Mouse (Mus musculus): ENCODE data around the gene Vamp9.

The Vamp9 gene

DNA sequence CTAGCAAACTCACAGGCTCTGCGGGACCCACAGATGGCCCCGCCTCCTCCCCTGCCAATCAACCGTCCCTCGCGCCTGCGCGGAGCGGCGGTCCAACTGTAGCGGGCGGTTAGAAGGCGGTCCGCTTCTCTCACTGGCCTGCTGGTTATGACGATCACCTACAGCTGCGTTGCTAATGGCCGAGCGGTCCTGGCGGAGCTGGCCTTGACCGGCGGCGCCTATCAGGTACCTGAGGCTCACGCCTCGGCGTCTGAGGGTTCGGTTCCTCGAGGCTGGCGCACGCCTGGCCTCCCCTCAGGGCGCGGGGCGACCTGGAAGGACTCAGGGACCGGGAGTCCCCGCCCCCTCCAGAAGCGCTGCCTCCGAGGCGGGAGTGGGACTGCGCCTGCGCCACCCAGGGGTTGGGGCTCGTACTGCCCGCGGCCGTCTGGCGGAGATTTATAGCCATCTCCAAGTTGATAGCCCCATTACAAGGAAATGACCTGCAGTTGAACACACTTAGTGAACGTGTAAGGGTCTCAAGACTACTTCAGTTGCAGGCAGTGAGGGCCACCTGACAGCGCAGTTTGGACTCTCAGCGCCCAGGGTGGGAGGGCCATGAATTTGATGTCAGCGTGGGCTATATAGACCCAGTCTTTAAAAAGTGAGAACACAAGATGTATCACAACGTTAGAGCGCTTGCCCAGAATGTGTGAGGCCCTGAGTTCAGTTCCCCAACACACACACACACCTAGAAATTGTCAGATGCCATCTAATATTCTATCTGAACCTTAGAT is at the start of gene Vamp9:
Gene Vamp9, plus strand, starts transcription at position 74 of the 776 bp plus-strand sequence.
- in situ Hi-C loops (cut with MboI, MseI) = no loop called here

DNA sequence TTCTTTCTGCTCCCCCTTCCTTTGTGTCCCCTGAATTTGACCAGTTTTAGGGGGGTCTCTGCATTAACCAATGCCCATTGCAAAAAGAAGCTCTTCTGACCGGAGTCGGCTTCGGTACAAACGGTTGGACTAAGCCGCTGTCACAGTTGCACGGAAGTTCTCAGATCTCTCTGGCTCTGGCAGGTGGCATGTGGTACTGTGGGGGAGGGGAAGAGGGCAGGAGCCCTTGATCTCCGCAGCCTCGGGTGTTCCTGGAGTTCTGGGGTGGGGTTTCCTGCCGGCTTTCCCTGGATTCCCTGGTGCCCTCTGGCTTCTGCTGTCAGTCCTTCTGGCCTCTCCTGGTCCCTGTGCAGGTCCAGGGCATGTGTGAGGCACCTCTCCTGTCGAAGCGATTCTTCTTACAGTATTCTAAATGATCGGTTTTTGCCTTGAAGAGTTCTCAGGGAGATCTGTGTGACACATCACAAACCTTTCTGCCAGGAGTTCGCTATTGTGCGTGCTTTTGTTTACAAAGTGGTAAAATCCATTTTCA is 48.9 kb upstream of the Vamp9 start:
- in situ Hi-C loops (cut with MboI, MseI) = no loop called here

DNA sequence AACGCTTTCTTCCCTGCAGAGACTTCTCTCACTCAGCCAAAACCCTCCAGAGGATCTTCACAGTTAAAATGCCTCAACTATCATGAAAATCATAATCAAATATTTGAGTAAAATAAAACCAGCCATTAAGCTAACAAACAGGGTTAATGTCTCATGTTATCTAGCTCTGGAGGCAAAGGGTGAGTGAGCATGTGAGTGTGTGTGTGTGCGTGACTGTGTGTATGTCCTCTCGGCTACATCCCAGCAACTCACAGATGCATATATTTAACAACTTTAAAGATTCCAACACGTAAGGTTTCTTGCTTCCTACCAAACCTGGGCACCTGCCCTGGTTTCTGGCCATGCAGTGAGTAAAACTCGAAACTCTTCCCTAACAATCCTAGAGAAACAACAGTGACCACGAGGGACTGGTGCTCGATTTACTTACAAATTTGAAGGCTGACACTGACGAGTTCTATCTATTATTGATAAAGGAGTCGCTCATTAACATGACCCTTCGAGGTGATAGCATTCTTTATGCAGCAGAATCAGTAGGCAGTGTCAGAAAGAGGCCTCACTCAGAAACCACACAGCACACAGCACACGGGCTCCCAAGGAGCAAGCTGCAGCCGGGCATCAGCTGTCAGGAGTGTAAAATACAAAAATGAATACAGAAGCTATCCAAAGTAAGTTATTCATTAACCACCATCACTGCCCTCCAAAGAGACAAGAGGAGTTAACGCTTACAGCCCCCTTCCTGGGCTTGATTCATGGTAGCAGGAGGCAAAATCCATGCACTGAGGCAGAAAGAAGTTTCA is 46.2 kb upstream of the Vamp9 start:
- in situ Hi-C loops (cut with MboI, MseI) = no loop called here

DNA sequence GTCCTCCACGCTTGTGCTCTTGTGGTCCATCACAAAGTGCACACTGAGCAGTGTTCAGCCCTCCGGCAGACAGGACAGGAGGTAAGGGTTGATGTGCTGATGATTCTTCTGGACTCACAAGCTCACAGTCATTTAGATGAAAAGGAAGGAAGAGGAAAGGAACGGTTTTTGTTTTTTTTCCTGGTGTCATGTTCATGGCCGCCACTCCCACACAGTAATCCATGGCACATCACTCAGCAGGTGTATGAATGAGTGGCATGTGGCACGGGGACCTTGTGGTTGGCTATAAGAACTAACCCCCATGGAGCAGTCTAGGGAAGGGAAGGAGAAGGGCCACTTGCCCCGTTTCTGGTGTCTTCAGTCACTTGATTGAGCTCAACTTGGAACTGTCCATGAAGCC is 44.2 kb upstream of the Vamp9 start:
- in situ Hi-C loops (cut with MboI, MseI) = no loop called here

DNA sequence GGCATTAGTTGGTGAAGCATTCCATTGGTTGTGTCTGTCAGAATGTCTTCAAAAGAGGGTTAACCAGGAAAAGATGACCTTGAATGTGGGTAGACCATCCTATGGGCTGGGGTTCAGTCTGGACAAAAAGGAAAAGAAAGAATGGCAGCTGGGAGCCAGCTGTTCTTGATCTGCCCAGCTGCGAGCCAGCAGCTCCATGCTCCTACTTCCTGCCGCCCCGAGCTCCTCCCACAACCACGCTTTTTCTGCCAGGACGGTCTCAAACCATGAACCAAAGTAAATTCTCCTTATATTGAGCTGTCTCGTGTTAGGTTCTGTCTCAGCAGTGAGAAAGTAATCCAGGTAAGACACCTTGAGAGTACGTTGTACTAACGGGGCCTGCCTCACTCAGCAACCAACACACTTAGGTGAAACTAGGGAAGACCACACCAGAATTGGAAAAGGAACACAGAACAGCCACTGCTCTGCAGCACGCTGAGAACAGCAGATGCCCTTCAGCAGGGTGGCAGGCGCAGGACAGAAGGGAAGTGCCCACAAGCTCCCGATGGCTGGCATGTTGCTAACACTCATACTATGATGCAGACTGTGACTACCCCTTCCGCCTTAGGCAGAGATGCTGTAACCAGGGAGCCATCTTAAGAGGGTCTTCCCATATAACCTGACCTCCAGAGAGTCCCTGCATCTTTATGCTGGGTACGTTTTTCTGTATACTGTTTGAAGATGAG is 42.2 kb upstream of the Vamp9 start:
- in situ Hi-C loops (cut with MboI, MseI) = no loop called here

DNA sequence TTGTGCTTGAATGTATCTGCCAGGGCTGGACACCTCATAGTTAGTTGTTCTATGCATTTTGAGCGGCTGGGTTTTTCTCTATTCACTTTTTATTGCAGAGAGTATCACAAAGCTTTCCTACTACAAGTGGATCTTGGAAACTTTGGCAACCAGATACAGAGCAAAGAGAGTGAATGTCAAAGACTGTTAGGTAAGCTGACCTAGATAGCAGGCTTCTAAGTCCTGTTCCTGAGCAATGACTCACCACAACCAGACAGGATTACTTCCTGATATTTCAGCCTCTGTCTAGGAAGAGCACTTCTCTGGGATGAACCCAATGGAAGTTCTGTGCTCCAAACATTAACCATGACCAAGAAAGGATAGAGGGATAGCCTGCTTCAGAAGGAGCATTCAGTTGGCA is 40.3 kb upstream of the Vamp9 start:
- in situ Hi-C loops (cut with MboI, MseI) = no loop called here

DNA sequence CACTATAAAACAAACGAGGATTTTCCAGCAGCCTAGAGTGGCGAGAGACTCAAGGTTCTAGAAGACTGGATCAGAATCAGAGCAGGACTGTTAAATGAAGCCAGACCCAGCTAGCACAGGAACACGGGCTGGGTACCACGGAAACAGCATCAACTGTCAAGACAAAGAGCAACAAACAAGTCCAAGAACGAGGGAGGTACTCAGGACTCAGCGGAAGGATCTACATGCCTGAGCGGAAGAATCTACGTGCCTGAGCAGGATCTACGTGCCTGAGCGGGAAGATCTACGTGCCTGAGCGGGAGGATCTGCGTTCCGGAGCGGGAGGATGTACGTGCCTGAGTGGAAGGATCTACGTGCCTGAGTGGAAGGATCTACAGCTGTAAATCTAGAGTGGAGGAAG is 37.8 kb upstream of the Vamp9 start:
- in situ Hi-C loops (cut with MboI, MseI) = no loop called here

DNA sequence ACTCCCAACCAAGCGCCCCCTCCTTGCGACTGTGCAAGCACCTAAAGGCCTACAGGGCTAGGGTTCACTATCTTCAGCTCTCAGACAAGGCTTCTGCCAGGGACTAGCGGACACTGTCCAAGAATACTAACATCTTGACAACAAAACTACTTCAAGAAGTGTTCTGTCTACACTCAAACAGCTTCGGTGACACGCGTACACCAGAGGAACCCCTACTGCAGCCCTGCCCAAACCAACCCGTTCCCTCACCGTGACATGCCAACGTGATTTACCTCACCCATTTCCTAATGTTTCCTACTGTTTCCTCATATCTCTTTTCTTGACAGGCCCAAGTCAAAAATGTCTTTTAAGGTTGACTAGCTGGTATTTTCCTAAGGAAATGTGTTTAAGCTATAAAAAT is 37.1 kb upstream of the Vamp9 start:
- in situ Hi-C loops (cut with MboI, MseI) = no loop called here

DNA sequence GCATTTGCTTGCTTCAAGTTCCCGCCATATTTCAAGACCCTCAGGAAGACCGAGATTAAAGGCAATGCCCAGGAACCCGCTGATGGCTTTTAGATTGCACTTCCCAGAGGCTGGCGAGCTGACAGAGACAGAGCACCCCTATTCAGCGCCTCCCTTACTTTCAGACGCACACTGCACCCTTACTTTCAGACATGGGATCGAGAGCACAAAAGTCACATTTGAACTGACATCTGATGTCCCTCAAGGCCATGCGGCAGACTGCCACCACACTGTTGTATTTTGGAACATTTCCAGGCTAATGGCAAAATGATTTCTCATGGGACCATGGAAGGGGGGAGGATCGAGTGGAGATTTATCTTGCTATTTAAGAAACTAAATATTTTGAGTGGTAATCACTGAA is 28.5 kb upstream of the Vamp9 start:
- in situ Hi-C loops (cut with MboI, MseI) = no loop called here

DNA sequence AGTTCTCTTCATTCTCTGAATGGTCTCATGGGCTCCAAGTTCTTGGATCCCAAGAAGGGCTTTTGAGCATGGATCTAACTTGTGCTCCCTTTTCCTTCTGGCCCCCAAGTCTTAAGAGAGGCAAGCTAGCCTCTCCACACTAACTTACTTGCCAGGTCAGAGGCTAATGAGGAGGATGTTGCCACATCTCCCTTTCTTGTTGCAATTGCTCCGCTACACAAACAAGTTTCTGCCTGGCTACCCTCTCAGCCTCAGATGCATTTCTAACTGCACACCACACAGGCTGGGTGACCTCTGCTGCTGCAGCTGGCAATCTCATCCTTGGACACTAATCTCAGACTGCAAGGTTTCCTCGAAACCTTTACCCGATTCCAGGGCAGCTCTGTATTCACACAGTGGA is 23.6 kb upstream of the Vamp9 start:
- in situ Hi-C loops (cut with MboI, MseI) = no loop called here

DNA sequence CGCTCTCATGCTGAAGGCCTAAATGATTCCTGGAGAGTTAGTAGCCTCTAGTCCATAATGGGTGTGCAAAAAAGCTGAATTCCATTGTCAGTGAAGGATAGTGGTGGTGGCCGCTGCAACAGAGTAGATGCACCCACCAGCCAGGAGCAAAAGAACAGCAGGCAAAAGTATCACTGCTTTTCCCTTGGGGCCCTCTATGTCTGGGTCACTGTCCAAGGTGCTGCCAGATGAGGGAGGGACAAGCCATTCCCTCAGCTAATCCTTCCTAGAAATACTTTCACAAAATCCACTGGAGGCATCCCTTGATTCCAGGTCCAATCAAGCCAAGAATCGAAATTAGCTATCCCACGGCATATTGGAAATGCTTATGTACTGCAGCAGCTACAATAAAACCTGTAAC is 22.0 kb upstream of the Vamp9 start:
- in situ Hi-C loops (cut with MboI, MseI) = no loop called here

DNA sequence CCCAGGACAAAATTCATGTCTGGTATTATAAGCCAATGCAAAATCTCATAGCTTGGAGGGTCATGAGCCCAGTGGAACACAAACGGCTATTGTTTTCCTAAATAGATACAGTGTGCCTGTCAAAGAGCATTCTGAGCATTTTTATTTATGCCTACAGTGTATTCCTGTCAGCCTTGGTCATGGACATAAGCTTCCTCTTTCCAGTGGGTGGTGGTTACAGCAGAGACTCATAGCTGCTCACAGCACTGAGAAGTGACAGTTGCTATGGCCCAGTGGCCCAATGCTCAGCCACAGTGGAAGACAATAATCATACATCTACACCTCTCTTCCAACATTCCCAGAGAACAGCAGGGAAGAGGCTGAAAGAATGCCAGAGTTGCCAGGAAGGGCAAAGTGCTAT is 18.9 kb upstream of the Vamp9 start:
- in situ Hi-C loops (cut with MboI, MseI) = no loop called here

DNA sequence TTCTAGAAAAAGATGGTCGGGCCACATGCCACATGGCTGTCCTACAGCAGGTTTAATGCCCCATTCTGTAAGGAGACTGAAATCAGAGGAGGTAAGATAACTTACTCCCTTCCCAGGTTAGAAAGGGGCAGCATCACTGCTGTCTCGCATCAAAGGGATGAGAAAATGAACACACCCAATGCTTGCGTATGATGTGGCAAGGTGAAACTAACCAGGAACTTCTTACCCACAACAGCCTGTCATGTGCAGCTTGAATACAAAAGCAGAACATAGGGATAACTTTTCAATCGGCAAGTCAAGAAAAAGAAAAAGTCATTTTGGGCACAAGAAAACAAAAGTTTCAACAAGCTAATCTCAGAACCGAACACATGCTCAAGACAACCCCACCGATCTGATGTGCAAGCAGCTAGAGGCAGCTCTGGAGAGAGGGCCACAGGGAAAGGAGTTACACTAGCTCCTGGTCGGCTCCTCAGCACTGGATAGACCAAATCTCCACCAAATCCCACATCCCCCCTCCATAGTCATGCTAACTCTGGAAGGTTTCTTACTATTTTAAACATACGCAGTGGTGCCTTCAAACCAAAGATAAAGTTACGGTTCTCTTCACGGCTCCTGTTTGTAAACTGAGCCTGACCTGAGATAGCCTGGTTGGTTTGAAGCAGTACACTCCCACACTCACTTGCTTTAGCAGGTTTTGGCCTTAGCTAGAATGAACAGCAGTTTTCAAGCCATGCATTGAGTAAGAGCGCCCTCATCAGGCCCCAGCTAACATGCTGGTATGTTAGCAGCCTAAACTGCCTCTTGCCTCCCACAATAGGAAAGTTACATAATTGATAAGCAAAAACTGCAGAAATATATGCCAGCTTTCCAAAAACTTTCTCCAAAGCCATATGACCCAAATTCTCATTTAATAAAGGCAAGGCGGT is 14.3 kb upstream of the Vamp9 start:
- in situ Hi-C loops (cut with MboI, MseI) = no loop called here

DNA sequence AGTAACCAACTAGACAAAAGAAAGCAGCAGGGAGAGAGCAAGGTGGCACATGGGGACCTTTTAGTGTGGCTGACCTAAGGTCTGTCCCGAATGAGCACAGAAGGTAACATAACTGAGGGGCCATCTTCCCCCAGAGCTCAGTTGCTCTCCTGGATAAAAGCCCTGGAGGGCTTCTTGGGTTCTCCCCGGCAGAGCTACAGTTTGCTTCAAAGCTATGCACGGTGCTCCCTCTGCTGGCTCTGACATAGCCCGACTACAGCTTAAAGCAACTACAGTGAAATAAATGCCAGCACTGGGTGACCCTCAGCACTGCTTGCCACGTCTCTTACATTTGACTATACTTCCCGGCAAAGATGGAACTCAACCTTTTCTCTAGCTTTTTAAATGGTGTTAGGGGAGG is 6.0 kb upstream of the Vamp9 start:
- in situ Hi-C loops (cut with MboI, MseI) = loop anchor here (5.0 kb wide), 1 partner anchor 698 kb away; no protein-coding TSS in a partner anchor

DNA sequence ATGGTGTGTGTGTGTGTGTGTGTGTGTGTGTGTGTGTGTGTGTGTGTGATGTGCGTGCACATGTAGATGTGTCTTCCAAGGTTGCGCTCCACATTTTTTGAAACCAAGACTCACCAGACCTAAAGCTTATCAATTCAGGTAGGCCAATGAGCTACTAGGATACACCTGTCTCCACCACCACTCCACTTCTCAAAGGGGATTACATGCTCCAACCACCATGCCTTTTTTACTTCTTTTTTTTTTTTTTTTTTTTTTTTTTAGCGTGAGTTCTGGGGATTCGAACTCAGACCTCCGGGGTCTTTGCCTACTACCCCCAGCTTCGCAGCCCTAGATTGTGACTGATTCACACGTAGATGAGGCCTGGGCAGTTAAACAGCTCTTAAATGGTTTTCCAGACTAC is 323 bp upstream of the Vamp9 start:
- in situ Hi-C loops (cut with MboI, MseI) = no loop called here

DNA sequence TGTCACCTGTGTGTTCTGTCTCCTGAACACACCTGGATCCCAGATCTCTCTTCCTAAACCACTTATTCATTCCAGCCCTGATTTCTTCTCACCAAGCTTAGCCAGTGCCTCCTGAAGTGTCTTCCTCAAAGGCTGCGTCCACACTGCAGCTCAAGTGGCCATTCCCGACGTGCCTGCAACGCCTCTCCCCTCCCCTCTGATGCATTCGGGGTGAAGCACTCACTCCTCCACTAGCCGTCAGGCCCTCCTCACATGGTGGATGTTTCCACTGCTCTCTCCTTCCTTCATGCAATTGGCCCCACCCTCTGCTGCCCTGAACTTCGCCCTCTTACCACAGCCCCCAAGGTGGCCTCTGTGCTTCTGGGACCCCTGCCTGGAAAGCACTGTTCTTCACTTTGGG is 9.4 kb downstream of the Vamp9 start:
- in situ Hi-C loops (cut with MboI, MseI) = no loop called here

DNA sequence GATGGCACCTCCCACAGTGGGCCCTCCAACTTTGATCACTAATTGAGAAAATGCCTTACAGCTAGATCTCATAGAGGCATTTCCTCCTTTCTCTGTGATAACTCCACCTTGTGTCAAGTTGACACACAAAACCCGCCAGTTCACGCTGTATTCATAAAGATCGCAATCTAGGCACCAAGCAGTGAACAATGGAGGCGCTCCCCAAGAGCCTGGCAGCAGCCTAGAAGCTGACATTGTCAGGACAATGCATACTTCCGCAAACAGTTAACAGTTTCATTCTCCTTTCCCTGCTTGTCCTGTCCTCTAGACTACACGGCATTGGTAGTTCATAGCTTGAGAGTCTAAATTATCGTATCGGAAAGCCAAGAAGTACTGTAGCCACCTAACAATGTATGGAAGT is 16.0 kb downstream of the Vamp9 start:
- in situ Hi-C loops (cut with MboI, MseI) = no loop called here

DNA sequence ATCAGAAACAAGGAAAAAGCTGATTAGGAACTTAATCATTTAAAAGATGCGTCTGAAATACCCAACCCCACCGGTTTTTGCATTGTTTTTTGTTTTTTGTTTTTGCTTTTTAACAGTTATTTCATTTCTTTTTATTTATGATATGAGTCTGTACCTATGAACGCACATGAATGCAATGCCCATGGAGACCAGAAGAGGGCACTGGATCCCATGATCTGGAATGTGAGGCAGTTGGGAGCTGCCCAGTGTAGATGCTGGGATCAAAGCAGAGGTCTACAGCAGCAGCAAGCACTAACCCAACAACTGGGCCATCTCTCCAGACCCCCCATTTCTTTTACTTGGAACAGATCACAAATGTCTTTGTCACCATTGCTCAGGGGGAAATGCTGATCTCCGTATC is 21.9 kb downstream of the Vamp9 start:
- in situ Hi-C loops (cut with MboI, MseI) = no loop called here

DNA sequence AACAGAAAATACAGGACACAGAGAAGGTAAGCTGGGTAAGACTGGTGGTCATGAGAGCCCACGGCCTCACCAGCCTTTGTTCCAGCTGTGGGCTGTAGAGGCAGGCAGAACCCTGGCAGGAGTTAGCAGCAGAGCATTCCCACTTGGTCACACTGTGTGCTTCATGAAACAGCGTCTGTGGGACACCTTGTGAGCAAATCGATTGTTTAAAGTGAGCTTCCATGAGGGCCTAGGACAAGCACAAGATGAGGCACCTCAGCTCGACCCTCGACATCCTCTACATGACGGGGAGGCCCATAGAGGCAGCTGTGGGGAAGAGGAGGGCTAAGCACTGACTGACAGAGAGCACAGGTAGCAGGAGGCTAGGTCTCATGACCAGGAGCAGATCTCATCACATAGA is 25.9 kb downstream of the Vamp9 start:
- in situ Hi-C loops (cut with MboI, MseI) = loop anchor here (5.0 kb wide), 1 partner anchor 410 kb away; no protein-coding TSS in a partner anchor

DNA sequence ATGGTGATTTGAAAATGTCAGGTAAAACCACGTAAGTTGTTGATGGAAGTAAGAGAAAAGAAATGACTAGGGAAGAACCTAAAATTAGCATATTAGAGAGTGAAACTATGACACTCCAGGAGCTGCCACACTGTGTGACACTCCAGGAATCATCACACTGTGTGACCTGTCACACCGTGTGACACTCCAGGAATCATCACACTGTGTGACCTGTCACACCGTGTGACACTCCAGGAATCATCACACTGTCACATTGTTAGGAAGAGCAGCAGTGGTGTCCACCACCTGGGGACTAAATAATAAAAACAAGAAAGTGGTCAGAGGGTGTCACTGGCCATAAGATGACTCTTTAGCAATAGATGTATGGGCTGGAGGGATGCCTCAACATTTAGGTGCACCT is 33.4 kb downstream of the Vamp9 start:
- in situ Hi-C loops (cut with MboI, MseI) = no loop called here

DNA sequence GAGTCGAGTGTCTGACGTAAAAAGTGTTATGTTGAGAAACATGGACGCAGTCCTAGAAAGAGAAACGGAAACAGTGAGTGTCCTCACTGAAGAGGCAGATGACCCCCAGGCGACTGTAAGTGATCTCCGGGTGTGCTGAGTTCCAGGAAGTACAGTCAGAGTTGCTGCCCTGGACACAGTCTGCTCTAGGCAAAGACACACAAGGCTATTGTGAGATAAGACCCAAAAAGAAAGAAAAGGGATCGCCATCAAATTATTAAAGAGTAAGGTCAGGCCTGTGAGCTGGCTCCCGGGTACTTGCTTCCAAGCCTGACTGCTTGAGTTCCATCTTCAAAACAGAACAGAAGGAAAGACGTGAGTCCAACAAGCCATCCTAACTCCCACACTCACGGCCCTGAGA is 35.2 kb downstream of the Vamp9 start:
- in situ Hi-C loops (cut with MboI, MseI) = no loop called here
